Mouse (Mus musculus): ENCODE measurements around the gene Gata2. TPM values are rescaled to one million over a fixed set of nuclear protein-coding genes. Genes with fewer than 3 reads are reported as not detected.

Gata2 gene
- polyA plus RNA-seq, 1 experiment from 2014 or later = 0.34 TPM

- Histone ChIP-seq H3K4me3 (ENCODE audit: inconsistent target) (no peak overlapping the region), H3K79me2 (ENCODE audit: inconsistent target) (no peaks in the 10 kb centered on the region), H3K36me3 (ENCODE audit: inconsistent target) (no peaks in the 10 kb centered on the region), H3K27ac (no peak overlapping the region)
- 66% methylated on average over 5 of the region's 5 CpGs for WGBS (ENCODE audit: missing documents)
These were observed 15.8 kb downstream of the Gata2 start for GRCm38 (mm10) chr6:88209453-88209852.

- no peak overlapping the region for H3K27ac ChIP-seq
- no peaks in the 10 kb centered on the region for H3K36me3 ChIP-seq (ENCODE audit: inconsistent target)
- H3K79me2 ChIP-seq (ENCODE audit: inconsistent target) = no peaks in the 10 kb centered on the region
- 93% methylated on average over 2 of the region's 3 CpGs for WGBS (ENCODE audit: missing documents)
- H3K4me3 ChIP-seq (ENCODE audit: inconsistent target) = no peak overlapping the region
These were observed 16.5 kb downstream of the Gata2 start for GRCm38 (mm10) chr6:88210182-88210581.

GRCm38 (mm10) chr6:88215797-88216196, 22.1 kb downstream of the Gata2 start:
- Histone ChIP-seq H3K27ac (no peak overlapping the region), H3K4me3 (ENCODE audit: inconsistent target) (no peak overlapping the region), H3K36me3 (ENCODE audit: inconsistent target) (no peaks in the 10 kb centered on the region), H3K79me2 (ENCODE audit: inconsistent target) (no peaks in the 10 kb centered on the region)
- WGBS (ENCODE audit: missing documents) = 90% methylated on average over 6 of the region's 6 CpGs

GRCm38 (mm10) chr6:88216199-88216598, 22.5 kb downstream of the Gata2 start:
- H3K27ac ChIP-seq = no peak overlapping the region
- no peaks in the 10 kb centered on the region for H3K79me2 ChIP-seq (ENCODE audit: inconsistent target)
- 89% methylated on average over 4 of the region's 4 CpGs for WGBS (ENCODE audit: missing documents)
- no peak overlapping the region for H3K4me3 ChIP-seq (ENCODE audit: inconsistent target)
- no peaks in the 10 kb centered on the region for H3K36me3 ChIP-seq (ENCODE audit: inconsistent target)

GRCm38 (mm10) chr6:88219094-88219493, 25.4 kb downstream of the Gata2 start:
- no peak overlapping the region for H3K4me3 ChIP-seq (ENCODE audit: inconsistent target)
- WGBS (ENCODE audit: missing documents) = 58% methylated on average over 4 of the region's 4 CpGs
- no peak overlapping the region for H3K27ac ChIP-seq
- no peaks in the 10 kb centered on the region for H3K79me2 ChIP-seq (ENCODE audit: inconsistent target)
- no peaks in the 10 kb centered on the region for H3K36me3 ChIP-seq (ENCODE audit: inconsistent target)

GRCm38 (mm10) chr6:88221968-88222367, 28.3 kb downstream of the Gata2 start, which contains the start of gene Dnajb8:
TSS of gene Dnajb8 (plus strand) at chr6:88222268.
- no peak within 1 kb of the TSS for H3K4me3 ChIP-seq (ENCODE audit: inconsistent target)
- no peak within 1 kb of the TSS for H3K27ac ChIP-seq
- no peaks in the 10 kb centered on the region for H3K36me3 ChIP-seq (ENCODE audit: inconsistent target)
- WGBS (ENCODE audit: missing documents) = 81% methylated on average over 10 of the region's 10 CpGs
- no peaks in the 10 kb centered on the region for H3K79me2 ChIP-seq (ENCODE audit: inconsistent target)

GRCm38 (mm10) chr6:88226570-88226994, 32.9 kb downstream of the Gata2 start:
- WGBS (ENCODE audit: missing documents) = 62% methylated on average over 5 of the region's 5 CpGs
- no peak overlapping the region for H3K4me3 ChIP-seq (ENCODE audit: inconsistent target)
- no peaks in the 10 kb centered on the region for H3K36me3 ChIP-seq (ENCODE audit: inconsistent target)
- H3K27ac ChIP-seq = no peak overlapping the region
- H3K79me2 ChIP-seq (ENCODE audit: inconsistent target) = no peaks in the 10 kb centered on the region

GRCm38 (mm10) chr6:88227537-88227936, 33.8 kb downstream of the Gata2 start:
- 74% methylated on average over 7 of the region's 7 CpGs for whole genome bisulfite sequencing (ENCODE audit: missing documents)

GRCm38 (mm10) chr6:88229221-88229620, 35.5 kb downstream of the Gata2 start:
- WGBS (ENCODE audit: missing documents) = 8% methylated on average over 12 of the region's 12 CpGs
- Histone ChIP-seq H3K27ac (no peak overlapping the region), H3K36me3 (ENCODE audit: inconsistent target) (no peaks in the 10 kb centered on the region), H3K79me2 (ENCODE audit: inconsistent target) (no peaks in the 10 kb centered on the region), H3K4me3 (ENCODE audit: inconsistent target) (no peak overlapping the region)

More at GRCm38 (mm10) chr6:88227537-88227936, 33.8 kb downstream of the Gata2 start:
- Histone ChIP-seq H3K4me3 (ENCODE audit: inconsistent target) (no peak overlapping the region), H3K27ac (no peak overlapping the region), H3K79me2 (ENCODE audit: inconsistent target) (no peaks in the 10 kb centered on the region), H3K36me3 (ENCODE audit: inconsistent target) (no peaks in the 10 kb centered on the region)

- 88% methylated on average over 6 of the region's 7 CpGs for WGBS (ENCODE audit: missing documents)
- H3K79me2 ChIP-seq (ENCODE audit: inconsistent target) = no peaks in the 10 kb centered on the region
- no peak overlapping the region for H3K27ac ChIP-seq
- no peak overlapping the region for H3K4me3 ChIP-seq (ENCODE audit: inconsistent target)
- no peaks in the 10 kb centered on the region for H3K36me3 ChIP-seq (ENCODE audit: inconsistent target)
These were observed 38.1 kb downstream of the Gata2 start for GRCm38 (mm10) chr6:88231821-88232220.

GRCm38 (mm10) chr6:88232221-88232620, 38.5 kb downstream of the Gata2 start:
- Histone ChIP-seq H3K79me2 (ENCODE audit: inconsistent target) (no peaks in the 10 kb centered on the region), H3K36me3 (ENCODE audit: inconsistent target) (no peaks in the 10 kb centered on the region), H3K27ac (no peak overlapping the region), H3K4me3 (ENCODE audit: inconsistent target) (no peak overlapping the region)
- WGBS (ENCODE audit: missing documents) = 69% methylated on average over 6 of the region's 6 CpGs

- Histone ChIP-seq H3K79me2 (ENCODE audit: inconsistent target) (no peaks in the 10 kb centered on the region), H3K36me3 (ENCODE audit: inconsistent target) (no peaks in the 10 kb centered on the region), H3K27ac (no peak overlapping the region), H3K4me3 (ENCODE audit: inconsistent target) (no peak overlapping the region)
- 91% methylated on average over 8 of the region's 8 CpGs for WGBS (ENCODE audit: missing documents)
These were observed 40.3 kb downstream of the Gata2 start for GRCm38 (mm10) chr6:88233996-88234395.

GRCm38 (mm10) chr6:88235461-88235860, 41.8 kb downstream of the Gata2 start:
- 76% methylated on average over 8 of the region's 8 CpGs for WGBS (ENCODE audit: missing documents)
- no peak overlapping the region for H3K27ac ChIP-seq
- H3K4me3 ChIP-seq (ENCODE audit: inconsistent target) = no peak overlapping the region
- no peaks in the 10 kb centered on the region for H3K79me2 ChIP-seq (ENCODE audit: inconsistent target)
- H3K36me3 ChIP-seq (ENCODE audit: inconsistent target) = no peaks in the 10 kb centered on the region

- 42% methylated on average over 17 of the region's 17 CpGs for WGBS (ENCODE audit: missing documents)
- Histone ChIP-seq H3K36me3 (ENCODE audit: inconsistent target) (no peaks in the 10 kb centered on the region), H3K27ac (no peak overlapping the region), H3K79me2 (ENCODE audit: inconsistent target) (no peaks in the 10 kb centered on the region), H3K4me3 (ENCODE audit: inconsistent target) (no peak overlapping the region)
These were observed 42.3 kb downstream of the Gata2 start for GRCm38 (mm10) chr6:88235983-88236382.

GRCm38 (mm10) chr6:88236513-88236912, 42.8 kb downstream of the Gata2 start:
- no peak overlapping the region for H3K27ac ChIP-seq
- no peak overlapping the region for H3K4me3 ChIP-seq (ENCODE audit: inconsistent target)
- no peaks in the 10 kb centered on the region for H3K79me2 ChIP-seq (ENCODE audit: inconsistent target)
- no peaks in the 10 kb centered on the region for H3K36me3 ChIP-seq (ENCODE audit: inconsistent target)
- WGBS (ENCODE audit: missing documents) = 70% methylated on average over 7 of the region's 7 CpGs

GRCm38 (mm10) chr6:88242604-88243003, 48.9 kb downstream of the Gata2 start:
- no peaks in the 10 kb centered on the region for H3K36me3 ChIP-seq (ENCODE audit: inconsistent target)
- no peak overlapping the region for H3K27ac ChIP-seq
- H3K4me3 ChIP-seq (ENCODE audit: inconsistent target) = no peak overlapping the region
- WGBS (ENCODE audit: missing documents) = 11% methylated on average over 15 of the region's 15 CpGs
- H3K79me2 ChIP-seq (ENCODE audit: inconsistent target) = no peaks in the 10 kb centered on the region
